Mouse (Mus musculus): ENCODE results near the gene Ppp6r3. TPM values are rescaled to one million over a fixed set of nuclear protein-coding genes. Genes with fewer than 3 reads are reported as not detected.
"Not testable (repeated sequence)": the region's sequence is repeated elsewhere in the genome, so short reads cannot be mapped to it uniquely, and the experiment has no call there.

Ppp6r3 gene
- polyA plus RNA-seq, 1 experiment from 2014 or later: 73.4 TPM

- H3K4me3 ChIP-seq (replicated peaks; ENCODE audit: low read length): no peak overlapping the region
- WGBS: 100% methylated on average over 2 of the region's 2 CpGs
- no peaks in the 10 kb centered on the region for H3K27me3 ChIP-seq (replicated peaks; ENCODE audit: control insufficient read depth, insufficient read depth, low read length)
- no peak overlapping the region for H3K4me2 ChIP-seq (ENCODE audit: low read length)
- no peak overlapping the region for H3K9ac ChIP-seq (replicated peaks; ENCODE audit: low read depth, low read length)
- H3K27ac ChIP-seq (ENCODE audit: low read length): no peak overlapping the region
- H3K9me3 ChIP-seq (ENCODE audit: control insufficient read depth, low read length): no peaks in the 10 kb centered on the region
- H3K4me1 ChIP-seq (replicated peaks; ENCODE audit: control insufficient read depth, insufficient read depth, low read length): no peaks in the 10 kb centered on the region
- H3K36me3 ChIP-seq (ENCODE audit: control insufficient read depth, insufficient read depth): peaks cover 2% of the 10 kb centered on the region; the same call in 1 of the 2 replicates
- ATAC-seq: no peak
Measured at GRCm38 (mm10) chr19:3610886-3611285, 35.3 kb upstream of the Ppp6r3 start.

- Histone ChIP-seq H3K4me2 (ENCODE audit: low read length) (no peak overlapping the region), H3K9ac (replicated peaks; ENCODE audit: low read depth, low read length) (no peak overlapping the region), H3K9me3 (ENCODE audit: control insufficient read depth, low read length) (no peaks in the 10 kb centered on the region), H3K27me3 (replicated peaks; ENCODE audit: control insufficient read depth, insufficient read depth, low read length) (no peaks in the 10 kb centered on the region), H3K4me1 (replicated peaks; ENCODE audit: control insufficient read depth, insufficient read depth, low read length) (no peaks in the 10 kb centered on the region), H3K4me3 (replicated peaks; ENCODE audit: low read length) (no peak overlapping the region), H3K36me3 (ENCODE audit: control insufficient read depth, insufficient read depth) (peaks cover 2% of the 10 kb centered on the region; the same call in 1 of the 2 replicates), H3K27ac (ENCODE audit: low read length) (no peak overlapping the region)
- 95% methylated on average over 10 of the region's 10 CpGs for WGBS
- no peak for ATAC-seq
Measured at GRCm38 (mm10) chr19:3609826-3610225, 34.3 kb upstream of the Ppp6r3 start.

GRCm38 (mm10) chr19:3594316-3594715 lies 18.8 kb upstream of the Ppp6r3 start:
- no peak overlapping the region for H3K9ac ChIP-seq (replicated peaks; ENCODE audit: low read depth, low read length)

GRCm38 (mm10) chr19:3593379-3594055 lies 18.0 kb upstream of the Ppp6r3 start:
- H3K9ac ChIP-seq (replicated peaks; ENCODE audit: low read depth, low read length): no peak overlapping the region
- H3K27me3 ChIP-seq (replicated peaks; ENCODE audit: control insufficient read depth, insufficient read depth, low read length): no peaks in the 10 kb centered on the region
- no peak overlapping the region for H3K4me3 ChIP-seq (replicated peaks; ENCODE audit: low read length)
- no peak for ATAC-seq
- no peaks in the 10 kb centered on the region for H3K4me1 ChIP-seq (replicated peaks; ENCODE audit: control insufficient read depth, insufficient read depth, low read length)
- no peaks in the 10 kb centered on the region for H3K9me3 ChIP-seq (ENCODE audit: control insufficient read depth, low read length)
- 95% methylated on average over 7 of the region's 7 CpGs for WGBS
- H3K4me2 ChIP-seq (ENCODE audit: low read length): no peak overlapping the region
- H3K36me3 ChIP-seq (ENCODE audit: control insufficient read depth, insufficient read depth): no peaks in the 10 kb centered on the region; the same call in 1 of the 2 replicates
- no peak overlapping the region for H3K27ac ChIP-seq (ENCODE audit: low read length)

More at GRCm38 (mm10) chr19:3594316-3594715, 18.8 kb upstream of the Ppp6r3 start:
- Histone ChIP-seq H3K4me3 (replicated peaks; ENCODE audit: low read length) (no peak overlapping the region), H3K27me3 (replicated peaks; ENCODE audit: control insufficient read depth, insufficient read depth, low read length) (no peaks in the 10 kb centered on the region), H3K36me3 (ENCODE audit: control insufficient read depth, insufficient read depth) (no peaks in the 10 kb centered on the region; the same call in 1 of the 2 replicates), H3K4me1 (replicated peaks; ENCODE audit: control insufficient read depth, insufficient read depth, low read length) (no peaks in the 10 kb centered on the region), H3K9me3 (ENCODE audit: control insufficient read depth, low read length) (no peaks in the 10 kb centered on the region), H3K4me2 (ENCODE audit: low read length) (no peak overlapping the region), H3K27ac (ENCODE audit: low read length) (no peak overlapping the region)
- ATAC-seq: no peak
- 92% methylated on average over 5 of the region's 5 CpGs for WGBS

GRCm38 (mm10) chr19:3589968-3590367 lies 14.4 kb upstream of the Ppp6r3 start:
- Histone ChIP-seq H3K36me3 (ENCODE audit: control insufficient read depth, insufficient read depth) (no peaks in the 10 kb centered on the region; the same call in 1 of the 2 replicates), H3K9ac (replicated peaks; ENCODE audit: low read depth, low read length) (no peak overlapping the region), H3K27ac (ENCODE audit: low read length) (no peak overlapping the region), H3K9me3 (ENCODE audit: control insufficient read depth, low read length) (no peaks in the 10 kb centered on the region), H3K4me3 (replicated peaks; ENCODE audit: low read length) (no peak overlapping the region), H3K4me2 (ENCODE audit: low read length) (no peak overlapping the region), H3K4me1 (replicated peaks; ENCODE audit: control insufficient read depth, insufficient read depth, low read length) (no peaks in the 10 kb centered on the region), H3K27me3 (replicated peaks; ENCODE audit: control insufficient read depth, insufficient read depth, low read length) (no peaks in the 10 kb centered on the region)
- WGBS: 96% methylated on average over 4 of the region's 4 CpGs
- no peak for ATAC-seq

GRCm38 (mm10) chr19:3589547-3589946 lies 14.0 kb upstream of the Ppp6r3 start:
- H3K4me3 ChIP-seq (replicated peaks; ENCODE audit: low read length): no peak overlapping the region
- no peak overlapping the region for H3K9ac ChIP-seq (replicated peaks; ENCODE audit: low read depth, low read length)
- no peak overlapping the region for H3K4me2 ChIP-seq (ENCODE audit: low read length)
- H3K36me3 ChIP-seq (ENCODE audit: control insufficient read depth, insufficient read depth): no peaks in the 10 kb centered on the region; the same call in 1 of the 2 replicates
- H3K9me3 ChIP-seq (ENCODE audit: control insufficient read depth, low read length): no peaks in the 10 kb centered on the region
- H3K27me3 ChIP-seq (replicated peaks; ENCODE audit: control insufficient read depth, insufficient read depth, low read length): no peaks in the 10 kb centered on the region
- WGBS: 86% methylated on average over 5 of the region's 5 CpGs
- H3K4me1 ChIP-seq (replicated peaks; ENCODE audit: control insufficient read depth, insufficient read depth, low read length): no peaks in the 10 kb centered on the region
- no peak for ATAC-seq
- no peak overlapping the region for H3K27ac ChIP-seq (ENCODE audit: low read length)

- not testable (repeated sequence) for H3K36me3 ChIP-seq (ENCODE audit: control insufficient read depth, insufficient read depth); H3K4me1 ChIP-seq (replicated peaks; ENCODE audit: control insufficient read depth, insufficient read depth, low read length); H3K9me3 ChIP-seq (ENCODE audit: control insufficient read depth, low read length); H3K4me2 ChIP-seq (ENCODE audit: low read length); H3K27me3 ChIP-seq (replicated peaks; ENCODE audit: control insufficient read depth, insufficient read depth, low read length); ATAC-seq; H3K4me3 ChIP-seq (replicated peaks; ENCODE audit: low read length); H3K9ac ChIP-seq (replicated peaks; ENCODE audit: low read depth, low read length); H3K27ac ChIP-seq (ENCODE audit: low read length)
- 95% methylated on average over 5 of the region's 5 CpGs for WGBS
Measured at GRCm38 (mm10) chr19:3587729-3588128, 12.2 kb upstream of the Ppp6r3 start.

- Histone ChIP-seq H3K4me1 (replicated peaks; ENCODE audit: control insufficient read depth, insufficient read depth, low read length) (no peaks in the 10 kb centered on the region), H3K27ac (ENCODE audit: low read length) (no peak overlapping the region), H3K4me2 (ENCODE audit: low read length) (no peak overlapping the region), H3K4me3 (replicated peaks; ENCODE audit: low read length) (no peak overlapping the region), H3K9me3 (ENCODE audit: control insufficient read depth, low read length) (no peaks in the 10 kb centered on the region), H3K9ac (replicated peaks; ENCODE audit: low read depth, low read length) (no peak overlapping the region), H3K36me3 (ENCODE audit: control insufficient read depth, insufficient read depth) (no peaks in the 10 kb centered on the region; the same call in 1 of the 2 replicates), H3K27me3 (replicated peaks; ENCODE audit: control insufficient read depth, insufficient read depth, low read length) (no peaks in the 10 kb centered on the region)
- no peak for ATAC-seq
- WGBS: 33% methylated on average over 1 of the region's 1 CpGs
Measured at GRCm38 (mm10) chr19:3586540-3586939, 11.0 kb upstream of the Ppp6r3 start.

- no peaks in the 10 kb centered on the region for H3K27me3 ChIP-seq (replicated peaks; ENCODE audit: control insufficient read depth, insufficient read depth, low read length)
- no peak overlapping the region for H3K4me3 ChIP-seq (replicated peaks; ENCODE audit: low read length)
- H3K4me2 ChIP-seq (ENCODE audit: low read length): no peak overlapping the region
- ATAC-seq: no peak
- 91% methylated on average over 9 of the region's 9 CpGs for WGBS
- H3K27ac ChIP-seq (ENCODE audit: low read length): no peak overlapping the region
- no peaks in the 10 kb centered on the region for H3K36me3 ChIP-seq (ENCODE audit: control insufficient read depth, insufficient read depth)
- no peaks in the 10 kb centered on the region for H3K9me3 ChIP-seq (ENCODE audit: control insufficient read depth, low read length)
- H3K4me1 ChIP-seq (replicated peaks; ENCODE audit: control insufficient read depth, insufficient read depth, low read length): no peaks in the 10 kb centered on the region
- no peak overlapping the region for H3K9ac ChIP-seq (replicated peaks; ENCODE audit: low read depth, low read length)
Measured at GRCm38 (mm10) chr19:3586026-3586425, 10.5 kb upstream of the Ppp6r3 start.

Measured in forebrain, embryonic 16.5 days (tissue).